Mouse (Mus musculus): ENCODE measurements at regions not wholly inside any gene's neighbourhood (a gene's known extent, or its start where the extent isn't known, plus 50 kb on each side); places are given as distances from the start of the nearest gene placed in this dataset.

- TF ChIP-seq EP300 (optimal IDR thresholded peaks at IDR 0.05), result no peak
- TF ChIP-seq CTCF (IDR thresholded peaks at IDR 0.05; ENCODE audit: low read depth), result no peak
Observed at GRCm38 (mm10) chr12:15722161-15722560, 94.6 kb downstream of the Trib2 start.
